Mouse (Mus musculus): Measurements from ENCODE around the gene Carhsp1.

DNA sequence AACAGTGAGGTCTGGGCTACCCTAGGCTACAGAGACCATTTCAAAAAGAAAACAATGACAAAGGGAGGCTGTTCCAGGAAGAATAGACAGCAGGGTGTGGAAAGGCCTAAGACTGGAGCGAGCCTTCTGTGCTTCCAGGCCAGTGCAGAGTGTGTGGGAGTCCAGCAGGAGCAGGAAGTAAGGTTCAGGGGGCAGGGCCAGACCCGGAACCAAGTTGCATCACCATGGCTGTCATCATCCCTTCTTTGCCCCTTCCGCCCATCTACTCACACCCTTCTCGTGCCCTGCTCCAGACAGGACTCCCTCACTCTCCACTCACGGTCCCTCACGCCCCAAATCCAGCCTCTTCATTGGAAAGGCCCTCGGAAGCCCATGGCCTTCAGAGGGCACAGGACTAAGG lies 4.7 kb downstream of the Carhsp1 start:
- TF ChIP-seq CTCF (IDR thresholded peaks at IDR 0.05), result no peak
- TF ChIP-seq EP300 (IDR thresholded peaks at IDR 0.05), result no peak; the same call in 1 of the 2 replicates
